Mouse (Mus musculus) erythroblast, embryonic 14.5 days (primary cell): ENCODE measurements at regions not wholly inside any gene's neighbourhood (a gene's known extent, or its start where the extent isn't known, plus 50 kb on each side); places are given as distances from the start of the nearest gene placed in this dataset.

Experiments used
- H3K27me3 ChIP-seq: 2 replicates; pipeline ENCODE4 v1.6.1; 2012; ENCODE audit warnings: inconsistent platforms; ENCODE audit not compliant: control insufficient read depth
- H3K36me3 ChIP-seq: 2 replicates; pipeline ENCODE4 v1.6.1; 2012; ENCODE audit warnings: mild to moderate bottlenecking, inconsistent platforms; ENCODE audit not compliant: control insufficient read depth
- H3K4me1 ChIP-seq: 2 replicates; pipeline ENCODE4 v1.6.1; 2012; ENCODE audit warnings: inconsistent platforms; ENCODE audit not compliant: control insufficient read depth
- H3K4me3 ChIP-seq: replicated peaks from 2 replicates; pipeline ENCODE3; 2012; ENCODE audit warnings: moderate library complexity, mild to moderate bottlenecking, inconsistent platforms
- H3K9me3 ChIP-seq: 2 replicates; pipeline ENCODE4 v1.6.1; 2012; ENCODE audit warnings: low read length, inconsistent platforms, mixed read lengths; ENCODE audit not compliant: control insufficient read depth
- GATA1 ChIP-seq: IDR thresholded peaks from 2 replicates; pipeline ENCODE4 v1.6.1; 2012; ENCODE audit warnings: low read length, inconsistent platforms, mixed read lengths
- TAL1 ChIP-seq: IDR thresholded peaks from 3 replicates; pipeline ENCODE4 v1.6.1; 2012; ENCODE audit warnings: low read length, inconsistent platforms, mixed read lengths

GRCm38 (mm10) chr2:171487284-171487683 is 556.0 kb downstream of the Cbln4 start:
- Histone ChIP-seq H3K4me1 (no peaks in the 10 kb centered on the region), H3K27me3 (no peaks in the 10 kb centered on the region), H3K4me3 (no peak overlapping the region), H3K36me3 (no peaks in the 10 kb centered on the region), H3K9me3 (peaks cover 10% of the 10 kb centered on the region)
- TF ChIP-seq TAL1, result no peak
- no peak for TF ChIP-seq GATA1

- Histone ChIP-seq H3K27me3 (no peaks in the 10 kb centered on the region), H3K4me1 (no peaks in the 10 kb centered on the region), H3K4me3 (no peak overlapping the region), H3K9me3 (peaks cover 60% of the 10 kb centered on the region), H3K36me3 (no peaks in the 10 kb centered on the region)
- TF ChIP-seq TAL1, result no peak
- TF ChIP-seq GATA1, result no peak
Measured at GRCm38 (mm10) chr2:171453241-171453640, 590.0 kb downstream of the Cbln4 start.

- no peak for TF ChIP-seq TAL1
- TF ChIP-seq GATA1, result no peak
- H3K4me3 ChIP-seq, result no peak overlapping the region
- H3K36me3 ChIP-seq, result no peaks in the 10 kb centered on the region
- no peaks in the 10 kb centered on the region for H3K27me3 ChIP-seq
- no peaks in the 10 kb centered on the region for H3K4me1 ChIP-seq
- peaks cover 9% of the 10 kb centered on the region for H3K9me3 ChIP-seq
Measured at GRCm38 (mm10) chr2:171406057-171406456, 637.2 kb downstream of the Cbln4 start.

GRCm38 (mm10) chr2:171388936-171389335 is 654.3 kb downstream of the Cbln4 start:
- Histone ChIP-seq H3K36me3 (no peaks in the 10 kb centered on the region), H3K27me3 (no peaks in the 10 kb centered on the region), H3K4me1 (no peaks in the 10 kb centered on the region), H3K9me3 (peaks cover 54% of the 10 kb centered on the region), H3K4me3 (no peak overlapping the region)
- TF ChIP-seq GATA1 (no peak), TAL1 (no peak)

GRCm38 (mm10) chr2:171373457-171373856 is 641.9 kb downstream of the Dok5 start:
- TF ChIP-seq GATA1, result no peak
- TF ChIP-seq TAL1, result no peak
- Histone ChIP-seq H3K9me3 (peaks cover 38% of the 10 kb centered on the region), H3K4me1 (no peaks in the 10 kb centered on the region), H3K4me3 (no peak overlapping the region), H3K36me3 (no peaks in the 10 kb centered on the region), H3K27me3 (no peaks in the 10 kb centered on the region)

- Histone ChIP-seq H3K27me3 (no peaks in the 10 kb centered on the region), H3K36me3 (no peaks in the 10 kb centered on the region), H3K4me1 (no peaks in the 10 kb centered on the region), H3K4me3 (no peak overlapping the region), H3K9me3 (peaks cover 37% of the 10 kb centered on the region)
- TF ChIP-seq GATA1, result no peak
- no peak for TF ChIP-seq TAL1
Measured at GRCm38 (mm10) chr2:171373016-171373415, 641.4 kb downstream of the Dok5 start.

- Histone ChIP-seq H3K4me1 (no peaks in the 10 kb centered on the region), H3K9me3 (peaks cover 44% of the 10 kb centered on the region), H3K27me3 (no peaks in the 10 kb centered on the region), H3K36me3 (no peaks in the 10 kb centered on the region), H3K4me3 (no peak overlapping the region)
- no peak for TF ChIP-seq TAL1
- TF ChIP-seq GATA1, result no peak
Measured at GRCm38 (mm10) chr2:171371751-171372150, 640.1 kb downstream of the Dok5 start.

GRCm38 (mm10) chr2:171365553-171365952 is 633.9 kb downstream of the Dok5 start:
- Histone ChIP-seq H3K4me3 (no peak overlapping the region), H3K27me3 (no peaks in the 10 kb centered on the region), H3K36me3 (no peaks in the 10 kb centered on the region), H3K4me1 (no peaks in the 10 kb centered on the region), H3K9me3 (peaks cover 77% of the 10 kb centered on the region)
- no peak for TF ChIP-seq GATA1
- TF ChIP-seq TAL1, result no peak

- no peaks in the 10 kb centered on the region for H3K36me3 ChIP-seq
- H3K4me1 ChIP-seq, result no peaks in the 10 kb centered on the region
- no peak overlapping the region for H3K4me3 ChIP-seq
- TF ChIP-seq TAL1 (no peak), GATA1 (no peak)
- no peaks in the 10 kb centered on the region for H3K27me3 ChIP-seq
- peaks cover 75% of the 10 kb centered on the region for H3K9me3 ChIP-seq
Measured at GRCm38 (mm10) chr2:171364621-171365020, 633.0 kb downstream of the Dok5 start.

GRCm38 (mm10) chr2:171363381-171363780 is 631.8 kb downstream of the Dok5 start:
- Histone ChIP-seq H3K4me1 (no peaks in the 10 kb centered on the region), H3K4me3 (no peak overlapping the region), H3K27me3 (no peaks in the 10 kb centered on the region), H3K9me3 (peaks cover 72% of the 10 kb centered on the region), H3K36me3 (no peaks in the 10 kb centered on the region)
- TF ChIP-seq GATA1 (no peak), TAL1 (no peak)
